Mouse (Mus musculus): Measurements from ENCODE around the gene Tmem106c. TPM values are rescaled to one million over a fixed set of nuclear protein-coding genes. Genes with fewer than 3 reads are reported as not detected.

Gene Tmem106c
- total RNA-seq, 2 experiments from 2014 or later, result 22.9 to 24.2 TPM

- intact Hi-C loops (cut with DNase I), result loop anchor here (5.0 kb wide), 1 partner anchor 60 kb away; no protein-coding TSS in a partner anchor
- DNase-seq (ENCODE audit: low spot score in 2 of 2), result no peak
These were observed 28.2 kb downstream of the Tmem106c start for GRCm38 (mm10) chr15:97992027-97992711.

GRCm38 (mm10) chr15:97992712-97993286, 28.8 kb downstream of the Tmem106c start:
- intact Hi-C loops (cut with DNase I), result loop anchor here (5.0 kb wide), 1 partner anchor 60 kb away; no protein-coding TSS in a partner anchor
- peak; percentile 80 to 85 for DNase-seq (ENCODE audit: low spot score in 2 of 2)

- intact Hi-C loops (cut with DNase I), result no loop called here
- peak; percentile 15 to 49 for DNase-seq (ENCODE audit: low spot score in 2 of 2)
These were observed 32.8 kb downstream of the Tmem106c start for GRCm38 (mm10) chr15:97996716-97997256.

GRCm38 (mm10) chr15:97999546-97999945, 35.5 kb downstream of the Tmem106c start:
- intact Hi-C loops (cut with DNase I), result no loop called here
- DNase-seq (ENCODE audit: low spot score in 2 of 2), result no peak

- DNase-seq (ENCODE audit: low spot score in 2 of 2), result no peak
- intact Hi-C loops (cut with DNase I), result no loop called here
These were observed 36.0 kb downstream of the Tmem106c start for GRCm38 (mm10) chr15:97999991-98000390.

GRCm38 (mm10) chr15:98001321-98002112, 37.5 kb downstream of the Tmem106c start:
- intact Hi-C loops (cut with DNase I), result no loop called here
- DNase-seq (ENCODE audit: low spot score in 2 of 2), result no peak

- DNase-seq (ENCODE audit: low spot score in 2 of 2), result peak in 1 of 2 experiments; percentile 24
- intact Hi-C loops (cut with DNase I), result no loop called here
These were observed 38.4 kb downstream of the Tmem106c start for GRCm38 (mm10) chr15:98002113-98002990.

- DNase-seq (ENCODE audit: low spot score in 2 of 2), result no peak
- intact Hi-C loops (cut with DNase I), result no loop called here
These were observed 39.2 kb downstream of the Tmem106c start for GRCm38 (mm10) chr15:98002991-98003821.

- DNase-seq (ENCODE audit: low spot score in 2 of 2), result no peak
- intact Hi-C loops (cut with DNase I), result no loop called here
These were observed 40.1 kb downstream of the Tmem106c start, which contains the start of gene Col2a1 for GRCm38 (mm10) chr15:98003822-98004739. Gene Col2a1 (minus strand): TSS chr15:98004695.

- intact Hi-C loops (cut with DNase I), result no loop called here
- no peak for DNase-seq (ENCODE audit: low spot score in 2 of 2)
These were observed 40.8 kb downstream of the Tmem106c start for GRCm38 (mm10) chr15:98004740-98005159.

- DNase-seq (ENCODE audit: low spot score in 2 of 2), result no peak
- intact Hi-C loops (cut with DNase I), result no loop called here
These were observed 41.2 kb downstream of the Tmem106c start for GRCm38 (mm10) chr15:98005181-98005580.

GRCm38 (mm10) chr15:98012810-98013209, 48.8 kb downstream of the Tmem106c start:
- intact Hi-C loops (cut with DNase I), result no loop called here
- no peak for DNase-seq (ENCODE audit: low spot score in 2 of 2)

- intact Hi-C loops (cut with DNase I), result no loop called here
- no peak for DNase-seq (ENCODE audit: low spot score in 2 of 2)
These were observed 53.9 kb downstream of the Tmem106c start for GRCm38 (mm10) chr15:98017925-98018324.

GRCm38 (mm10) chr15:98019047-98019446, 55.0 kb downstream of the Tmem106c start:
- intact Hi-C loops (cut with DNase I), result no loop called here
- DNase-seq (ENCODE audit: low spot score in 2 of 2), result no peak
